Mouse (Mus musculus) megakaryocyte-erythroid progenitor cell, adult 5-6 weeks (primary cell): Measurements from ENCODE around the gene Ggact. TPM values are rescaled to one million over a fixed set of nuclear protein-coding genes. Genes with fewer than 3 reads are reported as not detected.

ENCODE experiments used
- ATAC-seq: replicated peaks from 2 replicates; pipeline ENCODE4 v1.8.0; 2016; ENCODE audit warnings: mild to moderate bottlenecking, inconsistent platforms; ENCODE audit not compliant: severe bottlenecking, poor library complexity, low FRiP score, low TSS enrichment
- total RNA-seq, 2 experiments: library from RNA; stranded (forward) in 1 of 2; stranded (reverse) in 1 of 2; fragments of 200-1000, 215-1000 nt in 1 of 2; fragments of >200 nt in 1 of 2; fragmentation: Nextera tagmentation in 1 of 2; gene quantifications; 2 replicates each; pipeline ENCODE4 v1.2.3; 2014 to 2017

Gene Ggact
- total RNA-seq, 2 experiments from 2014 or later, result 15.9 to 18.0 TPM

- ATAC-seq, result no peak
These were observed 38.5 kb downstream of the Ggact start for GRCm38 (mm10) chr14:122875056-122875455.

- no peak for ATAC-seq
These were observed 40.9 kb downstream of the Ggact start for GRCm38 (mm10) chr14:122872612-122873011.

- ATAC-seq, result no peak
These were observed 41.5 kb downstream of the Ggact start for GRCm38 (mm10) chr14:122871841-122872580.

GRCm38 (mm10) chr14:122869831-122870230, 43.7 kb downstream of the Ggact start:
- ATAC-seq, result no peak

GRCm38 (mm10) chr14:122867531-122868285, 45.8 kb downstream of the Ggact start:
- no peak for ATAC-seq

- peak; percentile 82 for ATAC-seq
These were observed 48.0 kb downstream of the Ggact start for GRCm38 (mm10) chr14:122865462-122866129.

- ATAC-seq, result no peak
These were observed 50.9 kb downstream of the Ggact start for GRCm38 (mm10) chr14:122862623-122863022.

GRCm38 (mm10) chr14:122859792-122860191, 53.8 kb downstream of the Ggact start:
- ATAC-seq, result no peak

GRCm38 (mm10) chr14:122852506-122853057, 61.0 kb downstream of the Ggact start:
- ATAC-seq, result no peak

GRCm38 (mm10) chr14:122837018-122837417, 76.5 kb downstream of the Ggact start:
- no peak for ATAC-seq

- no peak for ATAC-seq
These were observed 77.3 kb downstream of the Ggact start for GRCm38 (mm10) chr14:122836221-122836620.

- no peak for ATAC-seq
These were observed 77.9 kb downstream of the Ggact start for GRCm38 (mm10) chr14:122835487-122836190.

GRCm38 (mm10) chr14:122834753-122835152, 78.8 kb downstream of the Ggact start:
- no peak for ATAC-seq

GRCm38 (mm10) chr14:122833666-122834065, 79.9 kb downstream of the Ggact start:
- no peak for ATAC-seq

- no peak for ATAC-seq
These were observed 83.1 kb downstream of the Ggact start for GRCm38 (mm10) chr14:122830433-122830832.

- ATAC-seq, result no peak
These were observed 88.1 kb downstream of the Ggact start for GRCm38 (mm10) chr14:122825464-122825863.

- ATAC-seq, result 0 out of 2 replicates have a peak, but pooled peaks have one; percentile 37
These were observed 89.8 kb downstream of the Ggact start for GRCm38 (mm10) chr14:122823791-122824190.

- ATAC-seq, result no peak
These were observed 92.6 kb downstream of the Ggact start for GRCm38 (mm10) chr14:122821002-122821401.

GRCm38 (mm10) chr14:122800296-122800695, 113.3 kb downstream of the Ggact start:
- ATAC-seq, result no peak
